Mouse (Mus musculus) C2C12 (cell line): ENCODE data around the gene Glcci1. TPM values are rescaled to one million over a fixed set of nuclear protein-coding genes. Genes with fewer than 3 reads are reported as not detected.

Experiments used
- H3K27me3 ChIP-seq: one replicate; pipeline ENCODE4 v1.6.1; 2011; ENCODE audit not compliant: control insufficient read depth, insufficient read depth, insufficient read length
- H3K36me3 ChIP-seq: one replicate; pipeline ENCODE4 v1.6.1; 2011; ENCODE audit not compliant: control insufficient read depth, insufficient read depth
- H3K4me3 ChIP-seq: one replicate; pipeline ENCODE4 v1.5.1; 2011; ENCODE audit warnings: mild to moderate bottlenecking, control low read depth; ENCODE audit not compliant: poor library complexity, insufficient read depth, severe bottlenecking
- H3K79me2 ChIP-seq: one replicate; pipeline ENCODE4 v1.6.1; 2011; ENCODE audit not compliant: control insufficient read depth, insufficient read depth
- H3K79me3 ChIP-seq: one replicate; pipeline ENCODE4 v1.6.1; 2011; ENCODE audit warnings: low read depth, control low read depth
- H3ac ChIP-seq: one replicate; pipeline ENCODE3; 2011; ENCODE audit warnings: low read depth; ENCODE audit not compliant: control insufficient read depth, insufficient read length
- CEBPB ChIP-seq: IDR thresholded peaks from one replicate; pipeline ENCODE4 v1.6.1; 2011; ENCODE audit warnings: low read depth, mild to moderate bottlenecking, control low read depth, moderate library complexity
- CTCF ChIP-seq: IDR thresholded peaks from one replicate; pipeline ENCODE4 v1.5.1; 2011; ENCODE audit not compliant: control insufficient read depth, insufficient read depth, insufficient read length
- FOSL1 ChIP-seq: IDR thresholded peaks from one replicate; pipeline ENCODE4 v1.8.0; 2011; ENCODE audit warnings: mild to moderate bottlenecking, low read length; ENCODE audit not compliant: poor library complexity, insufficient read depth, severe bottlenecking
- MAX ChIP-seq: IDR thresholded peaks from one replicate; pipeline ENCODE4 v1.6.1; 2011; ENCODE audit warnings: mild to moderate bottlenecking, control low read depth
- MYOD1 ChIP-seq: IDR thresholded peaks from one replicate; pipeline ENCODE4 v1.6.1; 2011; ENCODE audit warnings: low read depth; ENCODE audit not compliant: control insufficient read depth, insufficient read length
- MYOG ChIP-seq: IDR thresholded peaks from one replicate; pipeline ENCODE4 v1.6.1; 2011; ENCODE audit not compliant: control insufficient read depth, insufficient read length; ENCODE audit errors: extremely low read depth
- USF1 ChIP-seq: IDR thresholded peaks from one replicate; pipeline ENCODE4 v1.6.1; 2011; ENCODE audit warnings: low read depth, mild to moderate bottlenecking, control low read depth, moderate library complexity
- long read RNA-seq, 2 experiments: library from polyadenylated mRNA; unstranded; transcript quantifications; one replicate each; pipeline ENCODE4 v2.0.0; 2019 to 2020
- polyA plus RNA-seq: library from polyadenylated mRNA; unstranded; fragments of >200 nt; fragmentation: generic; extraction: Trizol; gene quantifications from one replicate; pipeline ENCODE4 v1.2.1, GENCODE M21; 2012; ENCODE audit warnings: missing spikeins

The Glcci1 gene
- polyA plus RNA-seq: 0.54 TPM
- long read RNA-seq, experiment 1, partial matches to known transcripts: 0 of 3 reads
- long read RNA-seq, experiment 1, other reads (novel, unspliced or antisense): 3 of 3 reads
- long read RNA-seq, experiment 2, partial matches to known transcripts: 2 of 4 reads
- long read RNA-seq, experiment 2, other reads (novel, unspliced or antisense): 2 of 4 reads

GRCm38 (mm10) chr6:8509551-8509950 is at the start of gene Glcci1:
Gene Glcci1 (plus strand): TSS chr6:8509600.
- peak within 1 kb of the TSS; percentile 90 for H3ac ChIP-seq
- no peaks in the 10 kb centered on the region for H3K27me3 ChIP-seq
- H3K36me3 ChIP-seq: no peaks in the 10 kb centered on the region
- peaks cover 2% of the 10 kb centered on the region for H3K79me3 ChIP-seq
- no peaks in the 10 kb centered on the region for H3K79me2 ChIP-seq
- H3K4me3 ChIP-seq: peak within 1 kb of the TSS; percentile 49
- TF ChIP-seq MYOG (no peak), USF1 (no peak), CTCF (no peak), FOSL1 (no peak), MYOD1 (no peak), MAX (no peak), CEBPB (no peak)

DNA sequence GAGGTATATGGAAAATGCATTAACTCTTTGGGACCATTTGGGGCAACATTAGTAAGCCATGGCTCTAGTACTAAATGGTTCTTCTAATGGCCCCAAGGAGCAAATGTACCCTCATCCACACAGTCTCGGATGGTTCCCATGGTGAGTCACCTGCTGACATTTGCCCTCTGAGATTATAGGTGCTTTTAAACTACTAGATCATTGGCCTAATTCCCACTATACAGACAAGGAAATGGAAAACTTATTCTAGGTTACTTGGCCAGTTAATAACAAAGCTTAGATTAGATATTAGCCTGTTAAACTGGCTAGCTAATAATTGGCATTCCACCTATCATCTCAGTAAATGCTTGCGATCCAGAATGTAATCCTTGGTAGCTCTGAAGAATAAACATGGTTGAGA is 47.0 kb upstream of the Glcci1 start:
- Histone ChIP-seq H3ac (no peak overlapping the region), H3K79me2 (no peaks in the 10 kb centered on the region)
- TF ChIP-seq CEBPB (no peak), MAX (no peak), FOSL1 (no peak), CTCF (no peak), USF1 (no peak), MYOG (no peak), MYOD1 (no peak)

GRCm38 (mm10) chr6:8465388-8465787 is 44.0 kb upstream of the Glcci1 start:
- H3K79me2 ChIP-seq: no peaks in the 10 kb centered on the region
- H3ac ChIP-seq: no peak overlapping the region
- no peak overlapping the region for H3K4me3 ChIP-seq
- H3K79me3 ChIP-seq: no peaks in the 10 kb centered on the region
- TF ChIP-seq CTCF (no peak), MYOD1 (no peak), FOSL1 (no peak), MAX (no peak), USF1 (no peak), CEBPB (no peak), MYOG (no peak)
- H3K27me3 ChIP-seq: no peaks in the 10 kb centered on the region
- H3K36me3 ChIP-seq: no peaks in the 10 kb centered on the region

More for the DNA sequence above, 47.0 kb upstream of the Glcci1 start:
- Histone ChIP-seq H3K79me3 (no peaks in the 10 kb centered on the region), H3K36me3 (no peaks in the 10 kb centered on the region), H3K27me3 (no peaks in the 10 kb centered on the region), H3K4me3 (no peak overlapping the region)

DNA sequence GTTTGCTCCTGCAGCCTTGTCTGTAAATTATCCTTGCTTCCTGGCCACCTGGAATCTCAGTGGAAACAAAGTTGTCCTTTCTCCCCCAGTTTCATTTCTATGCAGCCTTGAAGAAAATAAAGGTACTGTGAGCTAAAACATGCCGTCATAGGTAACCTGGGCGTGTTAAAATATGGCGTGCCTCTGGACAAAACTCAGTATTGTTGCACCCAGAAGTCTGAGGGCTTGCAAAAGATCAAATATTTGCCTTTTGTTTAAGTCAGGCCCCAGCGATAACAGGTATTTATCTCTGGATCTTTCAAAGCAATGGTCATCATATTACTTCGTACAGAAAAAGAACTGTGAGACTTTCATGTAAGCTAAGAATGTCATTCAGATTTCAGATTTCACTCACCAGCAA is 43.4 kb upstream of the Glcci1 start:
- no peak overlapping the region for H3K4me3 ChIP-seq
- no peak for TF ChIP-seq MAX
- no peak for TF ChIP-seq CTCF
- TF ChIP-seq MYOG: no peak
- TF ChIP-seq FOSL1: no peak
- no peak for TF ChIP-seq MYOD1
- no peak for TF ChIP-seq CEBPB
- no peak for TF ChIP-seq USF1
- H3K27me3 ChIP-seq: no peaks in the 10 kb centered on the region
- no peaks in the 10 kb centered on the region for H3K79me2 ChIP-seq
- no peak overlapping the region for H3ac ChIP-seq
- H3K79me3 ChIP-seq: no peaks in the 10 kb centered on the region
- no peaks in the 10 kb centered on the region for H3K36me3 ChIP-seq

- H3K79me3 ChIP-seq: no peaks in the 10 kb centered on the region
- no peak for TF ChIP-seq MYOD1
- TF ChIP-seq CTCF: no peak
- no peak for TF ChIP-seq CEBPB
- no peak for TF ChIP-seq FOSL1
- no peak for TF ChIP-seq USF1
- no peaks in the 10 kb centered on the region for H3K36me3 ChIP-seq
- H3ac ChIP-seq: no peak overlapping the region
- H3K27me3 ChIP-seq: no peaks in the 10 kb centered on the region
- H3K4me3 ChIP-seq: no peak overlapping the region
- no peaks in the 10 kb centered on the region for H3K79me2 ChIP-seq
These were observed 41.6 kb upstream of the Glcci1 start for GRCm38 (mm10) chr6:8467667-8468337.

DNA sequence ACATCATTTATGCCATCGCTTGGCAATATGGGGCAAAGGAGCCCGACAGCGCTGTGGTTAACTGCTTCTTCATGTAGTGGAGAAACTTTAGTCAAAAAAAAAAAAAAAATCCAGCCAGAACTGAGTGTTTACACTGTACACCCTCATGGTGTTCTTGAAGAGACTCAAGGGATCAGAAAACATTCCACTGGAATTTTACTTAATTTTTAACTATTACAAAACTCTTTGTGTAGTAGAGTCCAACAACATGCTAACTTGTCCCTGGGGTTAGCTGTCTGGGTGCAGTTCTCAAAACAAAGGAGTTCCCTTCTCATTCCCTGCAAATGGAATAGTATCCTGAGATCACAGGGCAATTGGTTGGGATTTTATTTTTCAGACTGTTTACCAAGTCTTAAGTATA is 39.5 kb upstream of the Glcci1 start:
- Histone ChIP-seq H3K79me2 (no peaks in the 10 kb centered on the region), H3K36me3 (no peaks in the 10 kb centered on the region), H3K27me3 (no peaks in the 10 kb centered on the region), H3K4me3 (no peak overlapping the region), H3K79me3 (no peaks in the 10 kb centered on the region), H3ac (no peak overlapping the region)
- TF ChIP-seq MYOG: no peak
- no peak for TF ChIP-seq CEBPB
- TF ChIP-seq MAX: no peak
- TF ChIP-seq CTCF: no peak
- no peak for TF ChIP-seq USF1
- TF ChIP-seq MYOD1: no peak
- TF ChIP-seq FOSL1: no peak
